Mouse (Mus musculus): ENCODE data around the gene Fut11. TPM values are rescaled to one million over a fixed set of nuclear protein-coding genes. Genes with fewer than 3 reads are reported as not detected.

Fut11 gene
- polyA plus RNA-seq, 1 experiment: 2.1 TPM

DNA sequence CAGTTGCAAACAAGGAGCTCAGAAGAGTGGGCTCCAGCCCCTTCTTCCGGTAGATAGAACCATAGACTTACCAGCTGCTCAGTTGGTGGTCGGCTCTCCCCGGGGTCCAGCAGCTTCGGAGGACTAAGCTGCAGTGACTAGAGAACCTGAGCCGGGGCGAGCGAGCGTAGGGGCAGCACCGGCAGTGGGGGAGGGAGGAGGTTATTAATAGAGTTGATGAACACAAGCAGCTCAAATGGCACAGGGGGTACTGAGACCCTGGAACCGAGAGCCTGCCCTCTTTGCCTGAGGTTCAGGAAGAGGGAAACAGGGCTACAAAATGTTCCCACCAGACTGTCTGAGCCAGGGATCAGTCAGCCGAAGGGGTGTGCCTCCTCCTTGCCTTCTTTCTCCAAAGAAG is 38.4 kb upstream of the Fut11 start, which contains the start of gene Myoz1:
Gene Myoz1, minus strand, starts transcription at position 180 of the 400 bp plus-strand sequence.
- Histone ChIP-seq H3K4me1 (ENCODE audit: control insufficient read depth, insufficient read depth, low read length) (peaks cover 9% of the 10 kb centered on the region), H3K4me3 (ENCODE audit: control insufficient read depth, low read depth, low read length) (no peak within 1 kb of the TSS)

DNA sequence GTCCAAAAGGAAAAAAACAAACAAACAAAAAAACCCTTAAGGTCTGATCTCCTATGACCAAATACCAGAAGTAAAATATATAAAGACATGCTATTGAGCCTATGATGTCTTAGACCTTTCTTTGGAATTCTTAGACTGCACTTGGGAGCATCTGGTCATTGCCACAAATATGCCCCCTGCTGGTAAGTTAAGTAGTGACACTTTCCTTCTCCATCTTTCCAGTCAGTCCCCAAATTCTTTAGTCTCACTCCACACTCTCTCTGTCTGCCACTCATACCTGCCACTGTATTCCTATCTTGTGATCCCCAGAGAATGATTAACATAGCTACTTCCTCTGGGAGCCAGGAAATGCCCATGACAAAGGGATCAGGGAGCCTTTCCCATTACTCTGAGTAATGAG is 36.4 kb upstream of the Fut11 start:
- no peaks in the 10 kb centered on the region for H3K36me3 ChIP-seq (ENCODE audit: control insufficient read depth, insufficient read depth, low read length)
- no peaks in the 10 kb centered on the region for H3K27me3 ChIP-seq (ENCODE audit: control insufficient read depth, insufficient read depth, low read length)

More for the DNA sequence above, 38.4 kb upstream of the Fut11 start, which contains the start of gene Myoz1:
- Histone ChIP-seq H3K36me3 (ENCODE audit: control insufficient read depth, insufficient read depth, low read length) (no peaks in the 10 kb centered on the region), H3K27ac (ENCODE audit: control insufficient read depth, insufficient read depth, low read depth, low read length) (peak within 1 kb of the TSS; percentile 12; the same call in 1 of the 2 replicates), H3K27me3 (ENCODE audit: control insufficient read depth, insufficient read depth, low read length) (no peaks in the 10 kb centered on the region)
- TF ChIP-seq CTCF (IDR thresholded peaks at IDR 0.05; ENCODE audit: control insufficient read depth, insufficient read depth, insufficient replicate concordance, low read depth, low read length) (no peak), POLR2A (IDR thresholded peaks at IDR 0.05; ENCODE audit: control insufficient read depth, low read depth, low read length) (no peak)

DNA sequence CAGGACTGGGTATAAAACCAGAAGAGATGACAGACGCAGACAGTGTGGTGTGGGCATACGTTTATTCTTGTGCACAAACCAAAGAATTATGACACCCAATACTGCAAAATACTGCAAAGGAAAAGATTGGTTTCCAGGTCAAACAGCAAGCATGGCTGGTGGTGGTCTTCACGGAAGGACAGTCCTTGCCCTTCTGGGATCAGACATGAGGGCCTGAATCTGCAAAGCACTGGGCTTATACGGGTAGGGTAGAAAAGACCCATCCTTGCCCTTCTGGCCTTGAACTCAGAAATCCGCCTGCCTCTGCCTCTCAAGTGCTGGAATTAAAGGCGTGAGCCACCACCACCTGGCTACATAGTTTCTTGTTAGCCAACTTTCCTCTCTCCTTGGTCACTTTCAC is 35.9 kb upstream of the Fut11 start:
- no peak overlapping the region for H3K4me3 ChIP-seq (ENCODE audit: control insufficient read depth, low read depth, low read length)
- no peak overlapping the region for H3K27ac ChIP-seq (ENCODE audit: control insufficient read depth, insufficient read depth, low read depth, low read length)
- H3K27me3 ChIP-seq (ENCODE audit: control insufficient read depth, insufficient read depth, low read length): no peaks in the 10 kb centered on the region
- TF ChIP-seq CTCF (IDR thresholded peaks at IDR 0.05; ENCODE audit: control insufficient read depth, insufficient read depth, insufficient replicate concordance, low read depth, low read length) (no peak), POLR2A (IDR thresholded peaks at IDR 0.05; ENCODE audit: control insufficient read depth, low read depth, low read length) (no peak)
- H3K4me1 ChIP-seq (ENCODE audit: control insufficient read depth, insufficient read depth, low read length): peaks cover 11% of the 10 kb centered on the region
- no peaks in the 10 kb centered on the region for H3K36me3 ChIP-seq (ENCODE audit: control insufficient read depth, insufficient read depth, low read length)

More for the DNA sequence above, 36.4 kb upstream of the Fut11 start:
- H3K27ac ChIP-seq (ENCODE audit: control insufficient read depth, insufficient read depth, low read depth, low read length): no peak overlapping the region
- H3K4me3 ChIP-seq (ENCODE audit: control insufficient read depth, low read depth, low read length): no peak overlapping the region
- TF ChIP-seq POLR2A (IDR thresholded peaks at IDR 0.05; ENCODE audit: control insufficient read depth, low read depth, low read length) (no peak), CTCF (IDR thresholded peaks at IDR 0.05; ENCODE audit: control insufficient read depth, insufficient read depth, insufficient replicate concordance, low read depth, low read length) (no peak)
- H3K4me1 ChIP-seq (ENCODE audit: control insufficient read depth, insufficient read depth, low read length): peaks cover 11% of the 10 kb centered on the region

DNA sequence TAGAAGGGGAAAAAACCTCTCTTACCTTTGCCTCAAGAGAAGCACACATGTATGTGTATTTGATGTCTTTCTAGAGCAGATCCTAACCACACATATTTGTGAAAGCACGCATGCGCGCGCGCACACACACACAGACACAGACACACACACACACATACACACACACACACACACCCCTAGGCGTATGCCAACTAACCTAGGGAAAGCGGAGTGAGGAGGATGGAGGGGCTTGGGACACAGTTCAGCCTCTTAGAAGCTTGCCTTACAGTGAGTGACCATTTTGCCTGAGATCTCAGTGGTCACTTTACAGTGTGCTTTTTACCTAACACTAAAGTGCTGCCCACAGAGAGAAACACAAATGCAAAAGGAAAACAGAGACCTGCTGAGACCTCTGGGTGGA is 35.1 kb upstream of the Fut11 start:
- H3K4me1 ChIP-seq (ENCODE audit: control insufficient read depth, insufficient read depth, low read length): peaks cover 11% of the 10 kb centered on the region
- H3K36me3 ChIP-seq (ENCODE audit: control insufficient read depth, insufficient read depth, low read length): no peaks in the 10 kb centered on the region
- TF ChIP-seq POLR2A (IDR thresholded peaks at IDR 0.05; ENCODE audit: control insufficient read depth, low read depth, low read length): no peak
- no peak for TF ChIP-seq CTCF (IDR thresholded peaks at IDR 0.05; ENCODE audit: control insufficient read depth, insufficient read depth, insufficient replicate concordance, low read depth, low read length)
- no peak overlapping the region for H3K4me3 ChIP-seq (ENCODE audit: control insufficient read depth, low read depth, low read length)
- H3K27me3 ChIP-seq (ENCODE audit: control insufficient read depth, insufficient read depth, low read length): no peaks in the 10 kb centered on the region
- H3K27ac ChIP-seq (ENCODE audit: control insufficient read depth, insufficient read depth, low read depth, low read length): no peak overlapping the region

DNA sequence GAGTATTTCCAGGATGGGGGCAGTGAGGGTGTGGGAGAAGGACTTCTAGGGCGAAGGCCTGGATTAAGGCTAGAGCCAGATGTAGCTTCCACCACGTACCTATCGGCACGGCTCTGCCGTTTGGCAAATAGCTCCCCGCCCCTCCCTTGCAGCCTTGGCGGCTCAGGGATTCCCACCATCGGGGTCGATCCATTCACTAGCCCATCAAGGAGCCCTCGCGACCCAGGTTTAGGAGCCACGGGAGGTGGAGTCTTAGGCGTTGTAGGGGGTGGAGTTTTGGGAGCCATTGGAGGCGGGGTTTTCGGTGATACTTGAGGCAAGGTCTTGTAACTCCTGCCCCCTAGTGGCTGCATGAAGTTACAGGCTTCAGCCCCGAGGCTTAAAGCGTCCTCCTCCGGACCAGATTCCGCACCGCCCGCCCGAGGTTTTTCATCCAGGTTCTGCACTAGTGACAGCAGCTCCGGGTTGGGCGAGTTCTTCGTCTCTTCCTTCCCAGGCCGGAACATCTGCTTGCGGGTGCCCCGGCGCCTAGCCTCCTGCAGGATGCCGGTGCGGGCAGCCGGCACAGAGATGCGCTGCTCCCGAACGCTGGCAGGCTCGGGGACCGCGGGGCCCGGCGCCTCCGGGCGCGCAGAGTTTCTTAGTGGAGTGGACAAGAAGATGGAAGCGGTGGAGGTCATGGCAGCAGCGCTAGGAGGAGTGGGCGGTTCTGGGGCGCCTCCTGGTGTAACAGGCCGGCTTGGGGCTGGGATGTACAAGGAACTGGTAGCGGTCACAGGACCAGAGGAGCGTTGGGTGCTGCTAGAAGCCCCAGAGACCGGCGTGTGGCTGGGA is 33.7 kb upstream of the Fut11 start:
- Histone ChIP-seq H3K4me1 (ENCODE audit: control insufficient read depth, insufficient read depth, low read length) (peaks cover 10% of the 10 kb centered on the region), H3K4me3 (ENCODE audit: control insufficient read depth, low read depth, low read length) (peak overlapping the region; percentile 74), H3K27me3 (ENCODE audit: control insufficient read depth, insufficient read depth, low read length) (no peaks in the 10 kb centered on the region), H3K36me3 (ENCODE audit: control insufficient read depth, insufficient read depth, low read length) (no peaks in the 10 kb centered on the region), H3K27ac (ENCODE audit: control insufficient read depth, insufficient read depth, low read depth, low read length) (no peak overlapping the region)
- TF ChIP-seq POLR2A (IDR thresholded peaks at IDR 0.05; ENCODE audit: control insufficient read depth, low read depth, low read length) (peak; percentile 23; the same call in 1 of the 2 replicates), CTCF (IDR thresholded peaks at IDR 0.05; ENCODE audit: control insufficient read depth, insufficient read depth, insufficient replicate concordance, low read depth, low read length) (peak; percentile 82; the same call in 1 of the 2 replicates)

DNA sequence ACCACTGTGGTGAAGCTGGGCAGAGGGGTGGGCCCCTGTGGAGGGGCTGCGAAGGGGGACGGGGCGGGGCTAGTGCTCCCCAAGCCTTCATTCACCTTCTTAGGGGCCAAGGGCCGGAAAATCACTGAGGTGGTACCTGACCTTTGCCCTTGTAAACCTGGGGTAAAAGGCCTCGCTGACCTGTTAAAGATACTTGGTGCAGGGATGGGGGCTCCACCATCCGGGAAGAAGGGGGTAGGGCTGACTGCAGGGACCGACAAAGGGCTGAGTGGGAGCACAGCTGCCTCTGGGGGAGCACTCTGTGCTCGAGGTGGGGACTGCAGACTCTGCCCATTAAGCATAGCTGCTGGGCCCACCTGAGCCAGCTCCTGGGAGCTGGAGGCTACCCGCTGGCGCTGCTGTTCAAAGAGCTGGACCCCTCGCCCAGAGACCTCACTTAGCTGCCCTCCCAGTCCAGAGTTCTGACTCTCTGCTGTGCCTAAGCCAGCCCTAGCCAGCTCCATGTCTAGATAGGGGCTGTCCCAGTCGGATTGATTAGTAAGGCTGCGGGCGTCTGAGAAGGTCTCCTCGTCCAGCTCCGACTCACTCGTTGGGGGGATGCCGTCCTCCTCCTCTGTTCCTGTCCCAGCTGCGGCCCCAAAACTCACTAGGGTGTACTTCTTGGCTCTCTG is 33.0 kb upstream of the Fut11 start:
- peaks cover 5% of the 10 kb centered on the region for H3K4me1 ChIP-seq (ENCODE audit: control insufficient read depth, insufficient read depth, low read length)
- no peak overlapping the region for H3K27ac ChIP-seq (ENCODE audit: control insufficient read depth, insufficient read depth, low read depth, low read length)
- no peak for TF ChIP-seq POLR2A (IDR thresholded peaks at IDR 0.05; ENCODE audit: control insufficient read depth, low read depth, low read length)
- TF ChIP-seq CTCF (IDR thresholded peaks at IDR 0.05; ENCODE audit: control insufficient read depth, insufficient read depth, insufficient replicate concordance, low read depth, low read length): no peak
- H3K36me3 ChIP-seq (ENCODE audit: control insufficient read depth, insufficient read depth, low read length): no peaks in the 10 kb centered on the region
- no peaks in the 10 kb centered on the region for H3K27me3 ChIP-seq (ENCODE audit: control insufficient read depth, insufficient read depth, low read length)
- H3K4me3 ChIP-seq (ENCODE audit: control insufficient read depth, low read depth, low read length): peak overlapping the region; percentile 74

DNA sequence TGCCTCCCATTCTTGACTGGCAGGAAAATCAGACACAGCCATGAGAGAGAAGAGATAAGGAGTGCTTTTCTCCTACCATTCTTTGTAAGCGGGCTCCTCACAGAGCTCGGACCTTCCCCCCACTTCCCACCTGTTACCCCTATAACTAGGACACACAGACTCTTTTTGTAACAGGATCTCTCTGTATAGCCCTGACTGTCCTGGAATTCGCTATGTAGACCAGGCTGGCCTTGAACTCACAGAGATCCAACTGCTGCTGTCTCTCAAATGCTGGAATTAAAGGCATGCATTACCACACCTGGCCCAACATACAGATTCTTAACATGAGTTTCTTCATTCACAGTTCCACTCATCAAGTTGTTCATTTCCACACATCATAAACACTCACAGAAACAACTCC is 32.0 kb upstream of the Fut11 start:
- TF ChIP-seq CTCF (IDR thresholded peaks at IDR 0.05; ENCODE audit: control insufficient read depth, insufficient read depth, insufficient replicate concordance, low read depth, low read length) (no peak), POLR2A (IDR thresholded peaks at IDR 0.05; ENCODE audit: control insufficient read depth, low read depth, low read length) (no peak)
- Histone ChIP-seq H3K4me3 (ENCODE audit: control insufficient read depth, low read depth, low read length) (no peak overlapping the region), H3K4me1 (ENCODE audit: control insufficient read depth, insufficient read depth, low read length) (peaks cover 5% of the 10 kb centered on the region), H3K27me3 (ENCODE audit: control insufficient read depth, insufficient read depth, low read length) (no peaks in the 10 kb centered on the region), H3K36me3 (ENCODE audit: control insufficient read depth, insufficient read depth, low read length) (no peaks in the 10 kb centered on the region), H3K27ac (ENCODE audit: control insufficient read depth, insufficient read depth, low read depth, low read length) (no peak overlapping the region)
